Mouse (Mus musculus) mammary gland, adult 2 months (tissue): Measurements from ENCODE around the gene Ppp1r13l. TPM values are rescaled to one million over a fixed set of nuclear protein-coding genes. Genes with fewer than 3 reads are reported as not detected.

ENCODE experiments used
- polyA plus RNA-seq: library from polyadenylated mRNA; depleted of rRNA; stranded (reverse); fragments of >200 nt; gene quantifications from 2 replicates; pipeline ENCODE4 v1.2.3, GENCODE M21; 2012; ENCODE audit warnings: low replicate concordance; rRNA removed

Gene Ppp1r13l
- 16.4 and 27.3 TPM in 2 replicates for polyA plus RNA-seq

GRCm38 (mm10) chr7:19359299-19359891 lies at the start of gene Ppp1r13l, which contains the start of gene Cd3eap:
Ppp1r13l (plus strand) TSS chr7:19359749.
Cd3eap (minus strand) TSS chr7:19359483.

GRCm38 (mm10) chr7:19309884-19310641 lies 49.5 kb upstream of the Ppp1r13l start, which contains the start of gene Fosb:
Fosb (minus strand) TSS chr7:19310051.

GRCm38 (mm10) chr7:19344237-19344847 lies 15.2 kb upstream of the Ppp1r13l start, which contains the start of gene Ercc1:
Ercc1 (plus strand) TSS chr7:19344778.

GRCm38 (mm10) chr7:19381377-19382165 lies 22.0 kb downstream of the Ppp1r13l start, which contains the start of gene Ercc2:
Ercc2 (plus strand) TSS chr7:19382010.

GRCm38 (mm10) chr7:19403731-19404296 lies 44.3 kb downstream of the Ppp1r13l start, which contains the start of gene Klc3:
Klc3 (minus strand) TSS chr7:19404104.

GRCm38 (mm10) chr7:19404476-19404875 lies 44.9 kb downstream of the Ppp1r13l start, which contains the start of gene Ckm:
Ckm (plus strand) TSS chr7:19404776.

Other genes starting within 250 kb of the Ppp1r13l start
- not detected in 2 replicates for gene Gm4969, start 241.4 kb upstream of the Ppp1r13l start, polyA plus RNA-seq
- gene Fbxo46, start 239.9 kb upstream of the Ppp1r13l start, polyA plus RNA-seq: 9.6 and 18.2 TPM in 2 replicates
- gene Qpctl, start 210.5 kb upstream of the Ppp1r13l start, polyA plus RNA-seq: 17.8 and 20.1 TPM in 2 replicates
- gene Snrpd2, start 210.0 kb upstream of the Ppp1r13l start, polyA plus RNA-seq: 11.0 and 13.8 TPM in 2 replicates
- gene Gipr, start 193.6 kb upstream of the Ppp1r13l start, polyA plus RNA-seq: 3.8 and 4.0 TPM in 2 replicates
- gene Eml2, start 183.3 kb upstream of the Ppp1r13l start, polyA plus RNA-seq: 40.4 and 52.1 TPM in 2 replicates
- gene Gpr4, start 147.2 kb upstream of the Ppp1r13l start, polyA plus RNA-seq: 23.4 and 23.5 TPM in 2 replicates
- gene Opa3, start 131.4 kb upstream of the Ppp1r13l start, polyA plus RNA-seq: 33.0 and 51.8 TPM in 2 replicates
- gene Vasp, start 87.9 kb upstream of the Ppp1r13l start, polyA plus RNA-seq: 142 and 310 TPM in 2 replicates
- gene Ppm1n, start 79.7 kb upstream of the Ppp1r13l start, polyA plus RNA-seq: 0.14 and 0.86 TPM in 2 replicates
- 32.4 and 736 TPM in 2 replicates for gene Rtn2, start 77.1 kb upstream of the Ppp1r13l start, polyA plus RNA-seq
- gene Fosb, start 49.7 kb upstream of the Ppp1r13l start, polyA plus RNA-seq: 1.2 and 2.0 TPM in 2 replicates
- 46.3 and 50.7 TPM in 2 replicates for gene Ercc1, start 15.0 kb upstream of the Ppp1r13l start, polyA plus RNA-seq
- 5.5 and 10.6 TPM in 2 replicates for gene Cd3eap, start 266 bp upstream of the Ppp1r13l start, polyA plus RNA-seq
- 60.3 and 79.1 TPM in 2 replicates for gene Ercc2, start 22.3 kb downstream of the Ppp1r13l start, polyA plus RNA-seq
- 19.3 and 27.9 TPM in 2 replicates for gene Klc3, start 44.4 kb downstream of the Ppp1r13l start, polyA plus RNA-seq
- 3.1 and 13,480 TPM in 2 replicates for gene Ckm, start 45.0 kb downstream of the Ppp1r13l start, polyA plus RNA-seq
- gene Mark4, start 99.1 kb downstream of the Ppp1r13l start, polyA plus RNA-seq: 12.6 and 42.6 TPM in 2 replicates
- 6.3 and 7.4 TPM in 2 replicates for gene Exoc3l2, start 103.6 kb downstream of the Ppp1r13l start, polyA plus RNA-seq
- 9.1 and 17.1 TPM in 2 replicates for gene Bloc1s3, start 148.6 kb downstream of the Ppp1r13l start, polyA plus RNA-seq
- gene Trappc6a, start 148.6 kb downstream of the Ppp1r13l start, polyA plus RNA-seq: 73.4 and 149 TPM in 2 replicates
- gene Nkpd1, start 158.1 kb downstream of the Ppp1r13l start, polyA plus RNA-seq: 1.9 and 3.3 TPM in 2 replicates
- 75.3 and 137 TPM in 2 replicates for gene Ppp1r37, start 203.3 kb downstream of the Ppp1r13l start, polyA plus RNA-seq
- 6.8 and 16.7 TPM in 2 replicates for gene Zfp296, start 217.5 kb downstream of the Ppp1r13l start, polyA plus RNA-seq
- 138 and 192 TPM in 2 replicates for gene Gemin7, start 217.8 kb downstream of the Ppp1r13l start, polyA plus RNA-seq
- 68.1 and 244 TPM in 2 replicates for gene Clasrp, start 244.7 kb downstream of the Ppp1r13l start, polyA plus RNA-seq